Mouse (Mus musculus) hindbrain, postnatal 0 days (tissue): Measurements from ENCODE around the gene Ola1. TPM values are rescaled to one million over a fixed set of nuclear protein-coding genes. Genes with fewer than 3 reads are reported as not detected.

ENCODE experiments used
- ATAC-seq: fragments of 200-750 bp; cut with Nextera tagmentation; 2 replicates; pipeline ENCODE4 v1.8.0; 2017; ENCODE audit warnings: mild to moderate bottlenecking, moderate TSS enrichment, moderate library complexity
- DNase-seq: peaks from one replicate; pipeline ENCODE4 v3.0.0-alpha.2; 2015; ENCODE audit warnings: low spot score
- H3K27ac ChIP-seq: fragments of 300-500 bp; sonication (generic); 2 replicates; pipeline ENCODE4 v1.5.1; 2014; ENCODE audit warnings: mild to moderate bottlenecking
- H3K27me3 ChIP-seq: fragments of 300-500 bp; sonication (generic); 2 replicates; pipeline ENCODE4 v1.6.1; 2014; ENCODE audit warnings: low read length, mixed read lengths; ENCODE audit not compliant: insufficient read depth
- H3K36me3 ChIP-seq: fragments of 300-500 bp; sonication (generic); 2 replicates; pipeline ENCODE4 v1.6.1; 2014; ENCODE audit warnings: low read length, mixed read lengths; ENCODE audit not compliant: insufficient read depth
- H3K4me1 ChIP-seq: fragments of 300-500 bp; sonication (generic); 2 replicates; pipeline ENCODE4 v1.6.1; 2014; ENCODE audit warnings: antibody characterized with exemption, low read length, mixed read lengths; ENCODE audit not compliant: insufficient read depth
- H3K4me2 ChIP-seq: fragments of 300-500 bp; sonication (generic); 2 replicates; pipeline ENCODE4 v1.6.1; 2014; ENCODE audit warnings: low read depth, mild to moderate bottlenecking, low read length, moderate library complexity, mixed read lengths
- H3K4me3 ChIP-seq: fragments of 300-500 bp; sonication (generic); 2 replicates; pipeline ENCODE4 v1.5.1; 2014; ENCODE audit warnings: low read length
- H3K9ac ChIP-seq: fragments of 300-500 bp; sonication (generic); replicated peaks from 2 replicates; pipeline ENCODE4 v1.6.1; 2014; ENCODE audit warnings: mild to moderate bottlenecking, low read length, moderate library complexity, mixed read lengths
- H3K9me3 ChIP-seq: fragments of 300-500 bp; sonication (generic); 2 replicates; pipeline ENCODE4 v1.6.1; 2016; ENCODE audit warnings: low read length, mixed read lengths
- CTCF ChIP-seq: IDR thresholded peaks from 2 replicates; pipeline ENCODE4 v1.5.1; 2016; ENCODE audit warnings: antibody characterized with exemption, control low read depth, low read depth
- WGBS: fragments of 180-500 bp; shearing (Covaris S2); extraction: QIAGEN DNeasy Blood & Tissue Kit; methylation state at CpG from one replicate; pipeline ENCODE4 v1.1.7; 2014; 5-methylcytosine and 5-hydroxymethylcytosine counted together
- polyA plus RNA-seq: library from polyadenylated mRNA; unstranded; fragments of >200 nt; fragmentation: Nextera tagmentation; extraction: Ambion mirVana; gene quantifications from 2 replicates; pipeline ENCODE4 v1.2.1, GENCODE M21; 2015
- total RNA-seq: library from RNA; depleted of rRNA; stranded (reverse); fragments of >200 nt; gene quantifications from 2 replicates; pipeline ENCODE4 v1.2.3, GENCODE M21; 2014

Ola1 gene
- total and polyA plus RNA-seq, 2 experiments from 2014 or later: 39.7 to 105 TPM

- H3K4me3 ChIP-seq: no peak overlapping the region
- WGBS: 79% methylated on average over 2 of the region's 2 CpGs
- DNase-seq (no peak), ATAC-seq (no peak)
- no peaks in the 10 kb centered on the region for H3K27me3 ChIP-seq
- no peak overlapping the region for H3K4me2 ChIP-seq
- H3K4me1 ChIP-seq: no peaks in the 10 kb centered on the region
- H3K9ac ChIP-seq: no peak overlapping the region
- H3K36me3 ChIP-seq: no peaks in the 10 kb centered on the region
- TF ChIP-seq CTCF: no peak
- H3K27ac ChIP-seq: no peak overlapping the region
- no peaks in the 10 kb centered on the region for H3K9me3 ChIP-seq
Observed at GRCm38 (mm10) chr2:73071201-73071600, 147.5 kb downstream of the Ola1 start.

- no peaks in the 10 kb centered on the region for H3K36me3 ChIP-seq
- 43% methylated on average over 10 of the region's 10 CpGs for WGBS
- H3K4me3 ChIP-seq: no peak overlapping the region
- no peaks in the 10 kb centered on the region for H3K4me1 ChIP-seq
- no peak for TF ChIP-seq CTCF
- H3K27ac ChIP-seq: no peak overlapping the region
- no peaks in the 10 kb centered on the region for H3K9me3 ChIP-seq
- no peaks in the 10 kb centered on the region for H3K27me3 ChIP-seq
- H3K4me2 ChIP-seq: no peak overlapping the region
- ATAC-seq: no peak
- DNase-seq: no peak
- no peak overlapping the region for H3K9ac ChIP-seq
Observed at GRCm38 (mm10) chr2:73070449-73071076, 148.2 kb downstream of the Ola1 start.

- ATAC-seq (no peak), DNase-seq (no peak)
- H3K36me3 ChIP-seq: no peaks in the 10 kb centered on the region
- no peaks in the 10 kb centered on the region for H3K4me1 ChIP-seq
- H3K9me3 ChIP-seq: no peaks in the 10 kb centered on the region
- no peak overlapping the region for H3K9ac ChIP-seq
- no peaks in the 10 kb centered on the region for H3K27me3 ChIP-seq
- no peak overlapping the region for H3K4me2 ChIP-seq
- WGBS: 92% methylated on average over 7 of the region's 7 CpGs
- no peak overlapping the region for H3K27ac ChIP-seq
- TF ChIP-seq CTCF: no peak
- no peak overlapping the region for H3K4me3 ChIP-seq
Observed at GRCm38 (mm10) chr2:73069223-73069825, 149.4 kb downstream of the Ola1 start.

- no peaks in the 10 kb centered on the region for H3K27me3 ChIP-seq
- TF ChIP-seq CTCF: no peak; the same call in 1 of the 2 replicates
- H3K4me3 ChIP-seq: no peak overlapping the region
- H3K9ac ChIP-seq: no peak overlapping the region
- H3K4me2 ChIP-seq: no peak overlapping the region
- H3K4me1 ChIP-seq: no peaks in the 10 kb centered on the region
- 39% methylated on average over 20 of the region's 20 CpGs for WGBS
- no peaks in the 10 kb centered on the region for H3K36me3 ChIP-seq
- ATAC-seq: no peak
- H3K27ac ChIP-seq: no peak overlapping the region
- DNase-seq: peak; percentile 26
- H3K9me3 ChIP-seq: no peaks in the 10 kb centered on the region
Observed at GRCm38 (mm10) chr2:73066307-73067167, 152.2 kb downstream of the Ola1 start.

- no peak for DNase-seq
- no peaks in the 10 kb centered on the region for H3K36me3 ChIP-seq
- WGBS: 81% methylated on average over 14 of the region's 14 CpGs
- peak; percentile 28 for TF ChIP-seq CTCF
- no peak overlapping the region for H3K27ac ChIP-seq
- H3K4me3 ChIP-seq: no peak overlapping the region
- H3K4me1 ChIP-seq: no peaks in the 10 kb centered on the region
- no peak for ATAC-seq
- no peaks in the 10 kb centered on the region for H3K9me3 ChIP-seq
- H3K4me2 ChIP-seq: no peak overlapping the region
- no peak overlapping the region for H3K9ac ChIP-seq
- no peaks in the 10 kb centered on the region for H3K27me3 ChIP-seq
Observed at GRCm38 (mm10) chr2:73063911-73064619, 154.7 kb downstream of the Ola1 start.

GRCm38 (mm10) chr2:73060259-73060585 is 158.5 kb downstream of the Ola1 start:
- no peak for DNase-seq
- ATAC-seq: no peak
- WGBS: 86% methylated on average over 6 of the region's 6 CpGs
- Histone ChIP-seq H3K4me2 (no peak overlapping the region), H3K27ac (no peak overlapping the region), H3K4me1 (no peaks in the 10 kb centered on the region), H3K4me3 (no peak overlapping the region), H3K9ac (no peak overlapping the region), H3K36me3 (no peaks in the 10 kb centered on the region), H3K9me3 (no peaks in the 10 kb centered on the region), H3K27me3 (no peaks in the 10 kb centered on the region)
- no peak for TF ChIP-seq CTCF
